Mouse (Mus musculus) hematopoietic multipotent progenitor cell, adult 10-12 weeks (in vitro differentiated cells): Measurements from ENCODE around the gene Gm21903. TPM values are rescaled to one million over a fixed set of nuclear protein-coding genes. Genes with fewer than 3 reads are reported as not detected.

ENCODE experiments used
- polyA plus RNA-seq: library from polyadenylated mRNA; stranded (reverse); fragments of >175 nt; gene quantifications from 2 replicates; pipeline ENCODE4 v1.2.3, GENCODE M21; 2012; ENCODE audit warnings: low replicate concordance

The Gm21903 gene
- not detected in 2 replicates for polyA plus RNA-seq

DNA sequence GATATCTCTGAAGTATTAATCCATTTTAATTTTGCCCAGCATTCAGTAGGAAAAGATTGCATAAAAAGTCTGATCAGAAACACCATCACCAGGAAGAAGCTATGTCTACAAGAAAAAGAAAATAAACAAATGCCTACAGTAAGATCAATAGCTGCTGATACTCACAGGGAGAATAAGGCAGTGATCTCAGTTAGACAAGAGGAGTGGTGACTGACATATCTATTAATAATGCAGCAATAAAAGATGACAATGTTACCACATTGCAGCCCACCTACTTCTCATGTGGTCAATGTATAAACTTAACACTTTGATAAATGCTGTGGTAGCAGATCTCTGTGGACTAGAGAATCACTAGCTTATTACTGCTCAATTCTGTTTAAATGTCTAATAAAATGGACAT lies at the start of gene Gm21903:
Gm21903 (minus strand) TSS at position 101 of the 400 bp plus-strand sequence.

GRCm38 (mm10) chr17:39076937-39077336 lies 33.8 kb upstream of the Gm21903 start, which contains the start of gene Esp23:
Esp23 (minus strand) TSS chr17:39077037.

DNA sequence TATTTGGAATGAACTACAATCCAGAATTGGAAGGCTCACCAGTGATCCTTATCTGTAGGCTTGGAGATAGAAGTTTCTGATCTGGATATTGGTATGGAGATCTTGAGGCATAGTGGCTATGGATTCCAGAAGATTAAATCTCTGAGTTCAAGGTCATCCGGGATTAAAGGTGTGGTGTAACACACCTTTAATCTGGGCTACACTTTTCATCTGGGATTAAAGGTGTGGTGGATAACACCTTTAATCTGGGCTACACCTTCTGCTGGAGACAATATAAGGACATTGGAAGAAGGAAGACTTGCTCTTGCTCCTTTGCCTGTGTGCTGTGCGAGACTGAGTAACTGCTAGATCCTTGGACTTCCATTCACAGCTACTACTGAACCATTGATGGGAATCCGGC lies 6.7 kb downstream of the Gm21903 start, which contains the start of gene Esp24:
Esp24 (plus strand) TSS at position 301 of the 400 bp plus-strand sequence.

Other genes starting within 250 kb of the Gm21903 start
- gene Esp24, start 6.6 kb downstream of the Gm21903 start, polyA plus RNA-seq, result not detected in 2 replicates
- not detected in 2 replicates for gene Esp23, start 33.7 kb upstream of the Gm21903 start, polyA plus RNA-seq
- gene Esp22, start 52.0 kb upstream of the Gm21903 start, polyA plus RNA-seq, result not detected in 2 replicates